Mouse (Mus musculus): Measurements from ENCODE around the gene Gm20931.
"Not testable (repeated sequence)": the region's sequence is repeated elsewhere in the genome, so short reads cannot be mapped to it uniquely, and the experiment has no call there.

Gm20931 gene

DNA sequence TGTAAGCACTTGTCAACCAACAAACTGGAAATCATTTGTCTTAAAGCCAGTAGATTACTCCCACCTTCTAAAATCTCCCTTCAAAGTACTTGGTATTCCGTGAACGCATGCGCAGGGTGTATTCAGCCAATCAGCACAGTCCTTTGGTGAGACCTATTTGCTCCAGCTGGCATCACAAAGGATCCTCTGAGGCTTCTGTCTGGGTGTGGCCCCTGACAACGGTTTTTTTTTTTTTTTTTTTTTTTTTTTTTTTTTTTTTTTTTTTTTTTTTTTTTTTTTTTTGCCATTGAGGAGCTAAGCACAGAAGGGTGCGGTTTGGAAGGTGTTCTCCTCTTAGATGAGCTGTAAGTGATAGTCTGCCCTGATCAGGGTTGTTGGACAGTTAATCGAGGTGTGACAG is at the start of gene Gm20931:
Gene Gm20931, plus strand, starts transcription at position 301 of the 400 bp plus-strand sequence.
- not testable (repeated sequence) for DNase-seq (ENCODE audit: low spot score in 2 of 2)

Data from urinary bladder, postnatal 36 days (tissue).